Mouse (Mus musculus) stomach, embryonic 14.5 days (tissue): ENCODE data around the gene Nrgn. TPM values are rescaled to one million over a fixed set of nuclear protein-coding genes. Genes with fewer than 3 reads are reported as not detected.
A peak's percentile ranks its signal among the peaks of the same experiment; 100 is the strongest.

ENCODE experiments used
- ATAC-seq: fragments of 200-750 bp; cut with Nextera tagmentation; 2 replicates; pipeline ENCODE4 v1.8.0; 2017; ENCODE audit warnings: low read depth, moderate TSS enrichment; ENCODE audit not compliant: insufficient number of reproducible peaks, insufficient read depth, low FRiP score
- H3K27ac ChIP-seq: fragments of 300-500 bp; sonication (generic); 2 replicates; pipeline ENCODE4 v1.5.1; 2014; ENCODE audit warnings: mild to moderate bottlenecking, low read length, moderate library complexity, mixed read lengths
- H3K27me3 ChIP-seq: fragments of 300-500 bp; sonication (generic); 2 replicates; pipeline ENCODE4 v1.6.1; 2014; ENCODE audit warnings: low read length, control low read depth, mixed read lengths; ENCODE audit not compliant: control insufficient read depth, insufficient read depth
- H3K36me3 ChIP-seq: fragments of 300-500 bp; sonication (generic); 2 replicates; pipeline ENCODE4 v1.6.1; 2014; ENCODE audit warnings: mild to moderate bottlenecking, control low read depth, low read length, moderate library complexity, mixed read lengths; ENCODE audit not compliant: control insufficient read depth, insufficient read depth
- H3K4me1 ChIP-seq: fragments of 300-500 bp; sonication (generic); 2 replicates; pipeline ENCODE4 v1.6.1; 2014; ENCODE audit warnings: low read length, control low read depth, mixed read lengths; ENCODE audit not compliant: control insufficient read depth, insufficient read depth
- H3K4me2 ChIP-seq: fragments of 300-500 bp; sonication (generic); replicated peaks from 2 replicates; pipeline ENCODE4 v1.6.1; 2014; ENCODE audit warnings: low read depth, low read length, control low read depth
- H3K4me3 ChIP-seq: fragments of 300-500 bp; sonication (generic); 2 replicates; pipeline ENCODE4 v1.5.1; 2014; ENCODE audit warnings: low read depth, low read length, control low read depth
- H3K9ac ChIP-seq: fragments of 300-500 bp; sonication (generic); replicated peaks from 2 replicates; pipeline ENCODE4 v1.6.1; 2014; ENCODE audit warnings: low read depth, mild to moderate bottlenecking, control low read depth, low read length, moderate library complexity, mixed read lengths
- H3K9me3 ChIP-seq: fragments of 300-500 bp; sonication (generic); 2 replicates; pipeline ENCODE4 v1.6.1; 2016; ENCODE audit warnings: low read depth, low read length, control low read depth; ENCODE audit not compliant: control insufficient read depth
- WGBS: fragments of 180-500 bp; shearing (Covaris S2); extraction: QIAGEN DNeasy Blood & Tissue Kit; methylation state at CpG from one replicate; pipeline ENCODE4 v1.1.7; 2014; 5-methylcytosine and 5-hydroxymethylcytosine counted together
- polyA plus RNA-seq: library from polyadenylated mRNA; unstranded; fragments of >200 nt; fragmentation: Nextera tagmentation; extraction: Ambion mirVana; gene quantifications from 2 replicates; pipeline ENCODE4 v1.2.1, GENCODE M21; 2014

The Nrgn gene
- polyA plus RNA-seq: 4.7 and 5.7 TPM in 2 replicates

- ATAC-seq: peak; percentile 95
- no peak within 1 kb of the TSS for H3K27ac ChIP-seq
- H3K4me2 ChIP-seq: peak within 1 kb of the TSS; percentile 83
- H3K4me3 ChIP-seq: peak within 1 kb of the TSS; percentile 33
- peaks cover 10% of the 10 kb centered on the region; the same call in 1 of the 2 replicates for H3K27me3 ChIP-seq
- no peaks in the 10 kb centered on the region for H3K4me1 ChIP-seq
- peak within 1 kb of the TSS; percentile 45; the same call in 1 of the 2 replicates for H3K9ac ChIP-seq
- WGBS: 4% methylated on average over 31 of the region's 31 CpGs
- no peaks in the 10 kb centered on the region for H3K36me3 ChIP-seq
- no peaks in the 10 kb centered on the region for H3K9me3 ChIP-seq
Measured at GRCm38 (mm10) chr9:37552536-37553293, at the start of gene Nrgn. Gene Nrgn, minus strand, starts transcription at chr9:37552904.

GRCm38 (mm10) chr9:37600538-37601205 lies 48.0 kb upstream of the Nrgn start:
- no peak for ATAC-seq
- H3K4me3 ChIP-seq: no peak overlapping the region

GRCm38 (mm10) chr9:37598637-37599036 lies 45.9 kb upstream of the Nrgn start:
- Histone ChIP-seq H3K9ac (no peak overlapping the region), H3K9me3 (no peaks in the 10 kb centered on the region), H3K4me2 (no peak overlapping the region), H3K36me3 (no peaks in the 10 kb centered on the region), H3K27ac (no peak overlapping the region), H3K4me1 (no peaks in the 10 kb centered on the region), H3K4me3 (no peak overlapping the region), H3K27me3 (no peaks in the 10 kb centered on the region)
- ATAC-seq: no peak
- 88% methylated on average over 2 of the region's 2 CpGs for WGBS

More at GRCm38 (mm10) chr9:37600538-37601205, 48.0 kb upstream of the Nrgn start:
- H3K9me3 ChIP-seq: no peaks in the 10 kb centered on the region
- no peak overlapping the region for H3K9ac ChIP-seq
- H3K4me1 ChIP-seq: no peaks in the 10 kb centered on the region
- no peaks in the 10 kb centered on the region for H3K27me3 ChIP-seq
- no peak overlapping the region for H3K27ac ChIP-seq
- WGBS: 88% methylated on average over 2 of the region's 2 CpGs
- H3K4me2 ChIP-seq: no peak overlapping the region
- H3K36me3 ChIP-seq: no peaks in the 10 kb centered on the region

- Histone ChIP-seq H3K27ac (no peak overlapping the region), H3K36me3 (no peaks in the 10 kb centered on the region), H3K9me3 (no peaks in the 10 kb centered on the region), H3K4me2 (no peak overlapping the region), H3K9ac (no peak overlapping the region), H3K4me3 (no peak overlapping the region), H3K27me3 (no peaks in the 10 kb centered on the region), H3K4me1 (no peaks in the 10 kb centered on the region)
- ATAC-seq: no peak
- WGBS: 77% methylated on average over 1 of the region's 1 CpGs
Measured at GRCm38 (mm10) chr9:37595570-37595969, 42.9 kb upstream of the Nrgn start.

- no peak overlapping the region for H3K27ac ChIP-seq
- no peaks in the 10 kb centered on the region for H3K9me3 ChIP-seq
- no peaks in the 10 kb centered on the region for H3K36me3 ChIP-seq
- no peaks in the 10 kb centered on the region for H3K4me1 ChIP-seq
- no peak for ATAC-seq
- no peak overlapping the region for H3K9ac ChIP-seq
- H3K27me3 ChIP-seq: no peaks in the 10 kb centered on the region
- WGBS: 76% methylated on average over 3 of the region's 3 CpGs
- no peak overlapping the region for H3K4me3 ChIP-seq
- H3K4me2 ChIP-seq: no peak overlapping the region
Measured at GRCm38 (mm10) chr9:37593690-37594089, 41.0 kb upstream of the Nrgn start.

- Histone ChIP-seq H3K36me3 (no peaks in the 10 kb centered on the region), H3K4me1 (no peaks in the 10 kb centered on the region), H3K27ac (no peak overlapping the region), H3K9ac (no peak overlapping the region), H3K27me3 (no peaks in the 10 kb centered on the region), H3K4me3 (no peak overlapping the region), H3K9me3 (no peaks in the 10 kb centered on the region), H3K4me2 (no peak overlapping the region)
- 62% methylated on average over 6 of the region's 6 CpGs for WGBS
- no peak for ATAC-seq
Measured at GRCm38 (mm10) chr9:37592633-37593032, 39.9 kb upstream of the Nrgn start.

- Histone ChIP-seq H3K4me1 (no peaks in the 10 kb centered on the region), H3K36me3 (no peaks in the 10 kb centered on the region), H3K9me3 (no peaks in the 10 kb centered on the region), H3K4me2 (no peak overlapping the region), H3K27ac (no peak overlapping the region), H3K4me3 (no peak overlapping the region), H3K9ac (no peak overlapping the region), H3K27me3 (no peaks in the 10 kb centered on the region)
- ATAC-seq: no peak
- 70% methylated on average over 2 of the region's 2 CpGs for WGBS
Measured at GRCm38 (mm10) chr9:37592025-37592424, 39.3 kb upstream of the Nrgn start.

- Histone ChIP-seq H3K36me3 (no peaks in the 10 kb centered on the region), H3K4me3 (no peak overlapping the region), H3K4me2 (no peak overlapping the region), H3K9ac (no peak overlapping the region), H3K27me3 (no peaks in the 10 kb centered on the region), H3K4me1 (no peaks in the 10 kb centered on the region), H3K9me3 (no peaks in the 10 kb centered on the region), H3K27ac (no peak overlapping the region)
- no peak for ATAC-seq
- WGBS: 83% methylated on average over 4 of the region's 4 CpGs
Measured at GRCm38 (mm10) chr9:37590381-37590780, 37.7 kb upstream of the Nrgn start.
